Comparison of ENCODE assay signal across 8 mouse cellular contexts in the genomic region with DNA sequence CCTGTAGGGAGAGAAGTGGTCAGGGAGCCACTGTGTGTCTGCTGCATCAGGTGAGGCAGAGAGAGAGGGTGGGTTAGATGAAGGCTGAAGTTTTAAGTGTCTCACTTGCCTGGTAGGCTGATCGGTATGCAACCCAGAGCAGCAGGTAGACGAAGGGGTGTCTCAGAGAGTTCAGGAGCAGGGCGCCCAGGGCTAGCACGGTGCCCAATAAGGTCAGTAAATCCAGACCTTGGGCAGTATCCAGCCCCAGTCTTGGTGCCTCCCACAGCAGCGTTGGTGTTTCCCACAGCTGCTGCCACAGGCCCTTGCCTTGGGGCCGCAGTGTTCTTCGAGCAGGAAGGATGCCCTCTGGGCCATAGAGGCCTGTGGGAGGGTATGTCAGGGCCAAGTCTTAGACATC. TPM values are rescaled to one million over a fixed set of nuclear protein-coding genes. Genes with fewer than 3 reads are reported as not detected.
DNase-seq lines count a peak whose midpoint lies in the region; ATAC-seq and TF ChIP-seq lines count a peak whose summit lies in the region.

No protein-coding gene starts in this region.

- H3K4me1 ChIP-seq in kidney, adult 2 months (ENCODE audit: control insufficient read depth, insufficient read depth, low read length) = peaks cover 7% of the 10 kb centered on the region; the same call in 1 of the 2 replicates
- H3K4me1 ChIP-seq in bone marrow, adult 2 months (ENCODE audit: control insufficient read depth, insufficient read depth, low read length) = no peaks in the 10 kb centered on the region
- H3K4me1 ChIP-seq in hindbrain, embryonic 11.5 days (replicated peaks; ENCODE audit: control insufficient read depth, insufficient read depth, low read length) = peaks cover 7% of the 10 kb centered on the region; the same call in 1 of the 2 replicates
- peaks cover 18% of the 10 kb centered on the region for H3K4me1 ChIP-seq in midbrain, embryonic 14.5 days (ENCODE audit: control insufficient read depth, insufficient read depth, low read length)

- H3K4me2 ChIP-seq in hindbrain, embryonic 11.5 days (replicated peaks; ENCODE audit: low read depth, low read length) = peak overlapping the region; percentile 68
- H3K4me2 ChIP-seq in midbrain, embryonic 14.5 days (ENCODE audit: low read length) = peak overlapping the region; percentile 84

- no peak overlapping the region for H3K27ac ChIP-seq in kidney, adult 2 months (ENCODE audit: insufficient read depth, low read depth, low read length)
- no peak overlapping the region for H3K27ac ChIP-seq in bone marrow, adult 2 months (ENCODE audit: control insufficient read depth, insufficient read depth, low read depth, low read length, poor library complexity)
- no peak overlapping the region for H3K27ac ChIP-seq in hindbrain, embryonic 11.5 days (ENCODE audit: low read depth, low read length)
- no peak overlapping the region for H3K27ac ChIP-seq in midbrain, embryonic 14.5 days (replicated peaks; ENCODE audit: low read depth, low read length)

- no peak for DNase-seq in kidney, adult 2 months
- no peak for DNase-seq in kidney, adult 9 months
- DNase-seq in hindbrain, embryonic 11.5 days (ENCODE audit: low spot score) = no peak
- DNase-seq in midbrain, embryonic 14.5 days = no peak
- no peak for DNase-seq in embryo, embryonic 11 days
- DNase-seq in spleen, adult 18-20 months = no peak
- no peak for DNase-seq in lung, postnatal 4 days

- no peaks in the 10 kb centered on the region for H3K27me3 ChIP-seq in kidney, adult 2 months (replicated peaks; ENCODE audit: control insufficient read depth, insufficient read depth, low read length)
- no peaks in the 10 kb centered on the region for H3K27me3 ChIP-seq in hindbrain, embryonic 11.5 days (ENCODE audit: control insufficient read depth, insufficient read depth, low read length)
- H3K27me3 ChIP-seq in midbrain, embryonic 14.5 days (ENCODE audit: control insufficient read depth, insufficient read depth, low read length) = no peaks in the 10 kb centered on the region

- peak overlapping the region; percentile 52; the same call in 1 of the 2 replicates for H3K4me3 ChIP-seq in kidney, adult 2 months (ENCODE audit: insufficient read depth, low read depth, low read length)
- H3K4me3 ChIP-seq in bone marrow, adult 2 months (replicated peaks; ENCODE audit: control insufficient read depth, low read depth, low read length) = peak overlapping the region; percentile 85
- H3K4me3 ChIP-seq in hindbrain, embryonic 11.5 days (ENCODE audit: low read depth, low read length) = peak overlapping the region; percentile 54
- H3K4me3 ChIP-seq in midbrain, embryonic 14.5 days (replicated peaks; ENCODE audit: low read depth, low read length) = peak overlapping the region; percentile 78

- no peak for TF ChIP-seq POLR2A in kidney, adult 2 months (IDR thresholded peaks at IDR 0.05; ENCODE audit: low read depth, low read length)
- TF ChIP-seq POLR2A in bone marrow, adult 2 months (IDR thresholded peaks at IDR 0.05; ENCODE audit: borderline replicate concordance, control insufficient read depth, low read depth, low read length) = no peak

- 42% methylated on average over 7 of the region's 7 CpGs for WGBS in kidney, adult 2 months
- WGBS in bone marrow, adult 2 months = 72% methylated on average over 7 of the region's 7 CpGs
- 81% methylated on average over 7 of the region's 7 CpGs for WGBS in hindbrain, embryonic 11.5 days
- 86% methylated on average over 7 of the region's 7 CpGs for WGBS in midbrain, embryonic 14.5 days

- peak overlapping the region; percentile 88 for H3K9ac ChIP-seq in hindbrain, embryonic 11.5 days (ENCODE audit: low read depth, low read length)
- peak overlapping the region; percentile 71 for H3K9ac ChIP-seq in midbrain, embryonic 14.5 days (replicated peaks; ENCODE audit: low read length)

- no peaks in the 10 kb centered on the region for H3K9me3 ChIP-seq in hindbrain, embryonic 11.5 days (ENCODE audit: control insufficient read depth, low read length)
- no peaks in the 10 kb centered on the region for H3K9me3 ChIP-seq in midbrain, embryonic 14.5 days (ENCODE audit: control insufficient read depth, low read length)

- H3K36me3 ChIP-seq in kidney, adult 2 months (ENCODE audit: control insufficient read depth, insufficient read depth, low read length) = peaks cover 3% of the 10 kb centered on the region; the same call in 1 of the 2 replicates
- H3K36me3 ChIP-seq in hindbrain, embryonic 11.5 days (ENCODE audit: control insufficient read depth, insufficient read depth, low read length) = peaks cover 18% of the 10 kb centered on the region
- H3K36me3 ChIP-seq in midbrain, embryonic 14.5 days (ENCODE audit: control insufficient read depth, insufficient read depth, low read length) = peaks cover 35% of the 10 kb centered on the region

- peak; percentile 2; the same call in 1 of the 2 replicates for ATAC-seq in hindbrain, embryonic 11.5 days (ENCODE audit: low FRiP score)
- no peak for ATAC-seq in midbrain, embryonic 14.5 days (ENCODE audit: low FRiP score, low TSS enrichment)

- no peak for TF ChIP-seq CTCF in kidney, adult 2 months (conservative IDR thresholded peaks at IDR 0.05; ENCODE audit: insufficient read depth, insufficient read length, low read depth, low read length)
- no peak for TF ChIP-seq CTCF in bone marrow, adult 2 months (IDR thresholded peaks at IDR 0.05; ENCODE audit: control insufficient read depth, insufficient read depth, low read length)

RNA-seq across cellular contexts. Expression of a gene that starts 1.0 kb away (rescaled TPM):
- 40.2 and 43.7 TPM in 2 replicates for polyA plus RNA-seq in kidney, adult 2 months (2012; rRNA removed)
- polyA plus RNA-seq in bone marrow, adult 2 months (2011; ENCODE audit: insufficient read depth, insufficient read length, low replicate concordance, missing spikeins) = 16.7 and 42.0 TPM in 2 replicates
- polyA plus RNA-seq in hindbrain, embryonic 11.5 days (2014; fragmentation: Nextera tagmentation; extraction: Ambion mirVana) = 25.4 and 26.8 TPM in 2 replicates
- polyA plus RNA-seq in midbrain, embryonic 14.5 days (2014; fragmentation: Nextera tagmentation; extraction: Ambion mirVana) = 18.3 and 23.9 TPM in 2 replicates

RNA-seq across cellular contexts. Expression of a gene that starts 1.1 kb away (rescaled TPM):
- 111 and 124 TPM in 2 replicates for polyA plus RNA-seq in kidney, adult 2 months (2012; rRNA removed)
- 144 and 191 TPM in 2 replicates for polyA plus RNA-seq in bone marrow, adult 2 months (2011; ENCODE audit: insufficient read depth, insufficient read length, low replicate concordance, missing spikeins)
- 133 and 140 TPM in 2 replicates for polyA plus RNA-seq in hindbrain, embryonic 11.5 days (2014; fragmentation: Nextera tagmentation; extraction: Ambion mirVana)
- 106 and 111 TPM in 2 replicates for polyA plus RNA-seq in midbrain, embryonic 14.5 days (2014; fragmentation: Nextera tagmentation; extraction: Ambion mirVana)

RNA-seq across cellular contexts. Expression of a gene that starts 19.2 kb away (rescaled TPM):
- 59.5 and 65.3 TPM in 2 replicates for polyA plus RNA-seq in kidney, adult 2 months (2012; rRNA removed)
- 3.5 and 7.7 TPM in 2 replicates for polyA plus RNA-seq in bone marrow, adult 2 months (2011; ENCODE audit: insufficient read depth, insufficient read length, low replicate concordance, missing spikeins)
- 7.4 and 7.9 TPM in 2 replicates for polyA plus RNA-seq in hindbrain, embryonic 11.5 days (2014; fragmentation: Nextera tagmentation; extraction: Ambion mirVana)
- polyA plus RNA-seq in midbrain, embryonic 14.5 days (2014; fragmentation: Nextera tagmentation; extraction: Ambion mirVana) = 12.2 and 20.7 TPM in 2 replicates

RNA-seq across cellular contexts. Expression of a gene that starts 20.3 kb away (rescaled TPM):
- polyA plus RNA-seq in kidney, adult 2 months (2012; rRNA removed) = 7,787 and 8,230 TPM in 2 replicates
- polyA plus RNA-seq in bone marrow, adult 2 months (2011; ENCODE audit: insufficient read depth, insufficient read length, low replicate concordance, missing spikeins) = 15.5 TPM in 1 of 2 replicates, not detected in the other
- not detected in 2 replicates for polyA plus RNA-seq in hindbrain, embryonic 11.5 days (2014; fragmentation: Nextera tagmentation; extraction: Ambion mirVana)
- not detected in 2 replicates for polyA plus RNA-seq in midbrain, embryonic 14.5 days (2014; fragmentation: Nextera tagmentation; extraction: Ambion mirVana)

RNA-seq across cellular contexts. Expression of a gene that starts 22.4 kb away (rescaled TPM):
- polyA plus RNA-seq in kidney, adult 2 months (2012; rRNA removed) = 1.8 and 3.1 TPM in 2 replicates
- polyA plus RNA-seq in bone marrow, adult 2 months (2011; ENCODE audit: insufficient read depth, insufficient read length, low replicate concordance, missing spikeins) = not detected in 2 replicates
- 1.4 and 1.7 TPM in 2 replicates for polyA plus RNA-seq in hindbrain, embryonic 11.5 days (2014; fragmentation: Nextera tagmentation; extraction: Ambion mirVana)
- polyA plus RNA-seq in midbrain, embryonic 14.5 days (2014; fragmentation: Nextera tagmentation; extraction: Ambion mirVana) = 2.7 and 3.0 TPM in 2 replicates
